Mouse (Mus musculus) layer of hippocampus, postnatal 25 days (tissue): Measurements from ENCODE around the gene Cdkl5. TPM values are rescaled to one million over a fixed set of nuclear protein-coding genes. Genes with fewer than 3 reads are reported as not detected.

ENCODE experiments used
- DNase-seq, 2 experiments: peaks; one replicate each; pipeline ENCODE4 v3.0.0; 2022; ENCODE audit warnings: mixed read lengths in 2 of 2, low spot score in 1 of 2; ENCODE audit errors: extremely low spot score in 1 of 2
- total RNA-seq, 2 experiments: library from RNA; stranded (reverse); gene quantifications; 2 replicates each; pipeline ENCODE4 v1.2.3; 2021

The Cdkl5 gene
- total RNA-seq = 100 to 1,000 TPM; 103 to 116 TPM

DNA sequence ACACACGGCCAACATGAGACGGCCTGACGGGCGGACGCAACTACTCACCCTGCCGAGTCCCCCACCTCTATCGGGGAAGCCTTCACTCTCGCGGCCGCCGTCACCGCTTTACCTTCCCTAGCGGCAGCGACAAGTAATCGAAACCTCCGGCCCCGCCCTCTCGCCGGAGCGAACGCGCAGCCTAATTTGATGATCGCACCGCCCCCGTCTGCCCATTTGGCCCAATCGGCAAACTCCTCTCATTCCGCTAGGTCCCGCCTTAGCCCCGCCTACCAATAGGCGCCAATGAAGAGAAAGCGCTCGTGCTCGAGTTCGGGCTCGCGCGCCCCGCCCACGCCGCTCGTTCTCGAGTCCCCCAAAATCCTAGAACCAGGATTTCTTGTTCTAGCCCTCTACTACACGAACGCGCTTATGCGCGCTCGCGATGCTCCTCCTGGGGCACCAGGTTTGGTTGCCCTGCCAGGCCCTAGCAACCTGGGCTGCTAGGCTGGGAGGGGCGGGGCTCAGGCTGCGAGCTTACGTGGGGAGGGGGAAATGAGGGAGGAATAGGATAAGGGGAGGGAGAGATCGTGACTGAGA is at the start of gene Cdkl5:
TSS of gene Cdkl5 (minus strand) at position 162 of the 579 bp plus-strand sequence.
- peak; percentile 78 to 79 for DNase-seq

DNA sequence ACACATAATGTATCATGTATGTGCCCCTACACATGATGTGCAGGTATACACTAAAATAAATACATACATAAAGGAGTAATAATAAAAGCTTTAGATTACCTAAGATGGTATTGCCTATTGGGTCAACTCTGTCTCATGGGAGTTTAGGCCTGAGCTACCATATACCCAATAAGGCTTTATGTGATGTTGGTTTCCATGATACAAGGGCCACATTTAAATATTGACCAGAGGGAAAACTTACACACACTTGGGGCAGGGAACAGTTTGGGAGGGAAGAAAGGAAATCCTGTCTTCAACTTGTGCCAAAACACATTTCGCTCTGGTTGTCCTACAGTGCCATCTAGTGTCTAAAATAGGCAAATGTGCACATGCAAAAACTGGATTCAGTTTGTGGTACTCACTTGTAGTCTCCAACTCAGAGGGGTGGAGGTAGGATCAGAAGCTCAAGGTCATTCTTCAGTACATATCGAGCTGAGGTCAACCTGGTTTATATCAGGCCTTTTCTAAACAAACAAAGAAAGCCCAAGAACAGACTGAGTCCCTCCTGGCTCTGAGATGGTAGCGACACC is 38.8 kb upstream of the Cdkl5 start:
- DNase-seq = peak in 1 of 2 experiments; percentile 6

DNA sequence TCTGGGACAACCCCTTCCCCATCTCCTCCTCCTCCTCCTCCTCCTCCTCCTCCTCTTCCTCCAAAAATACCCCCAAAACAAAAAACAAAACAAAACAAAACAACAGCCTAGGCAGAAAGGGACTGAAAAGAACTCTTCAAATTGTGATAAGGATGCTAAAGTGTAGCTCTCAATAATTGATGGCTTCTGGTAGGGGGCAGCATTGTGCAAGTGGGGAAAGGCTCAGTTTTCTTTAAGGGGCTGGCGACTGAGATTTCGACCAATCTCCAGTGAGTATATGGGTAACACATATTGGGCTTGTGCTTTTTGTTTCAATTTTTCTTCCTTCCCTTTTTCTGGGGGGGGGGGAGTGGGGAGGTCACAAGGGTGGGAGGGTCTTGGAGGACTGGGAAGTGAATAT is 37.9 kb upstream of the Cdkl5 start:
- no peak for DNase-seq

DNA sequence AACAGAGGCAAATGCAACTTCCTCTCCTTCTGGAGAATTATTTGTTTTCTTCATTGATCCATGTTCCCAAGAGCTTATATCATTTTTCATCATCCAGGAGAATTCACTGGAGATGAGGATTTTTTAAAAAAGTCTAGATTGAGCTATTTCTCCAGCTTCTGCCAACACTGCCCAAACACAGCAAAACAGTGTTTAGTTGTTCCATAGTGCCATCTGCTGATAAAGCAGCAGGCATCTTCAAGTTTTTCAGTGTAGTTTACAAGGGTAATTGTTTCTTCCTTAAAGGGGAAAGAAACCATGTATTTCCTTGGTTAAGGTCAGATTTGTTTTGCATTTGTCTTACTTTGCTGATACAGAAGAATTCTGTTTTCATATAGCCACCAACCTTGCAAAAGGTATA is 35.7 kb upstream of the Cdkl5 start:
- no peak for DNase-seq

DNA sequence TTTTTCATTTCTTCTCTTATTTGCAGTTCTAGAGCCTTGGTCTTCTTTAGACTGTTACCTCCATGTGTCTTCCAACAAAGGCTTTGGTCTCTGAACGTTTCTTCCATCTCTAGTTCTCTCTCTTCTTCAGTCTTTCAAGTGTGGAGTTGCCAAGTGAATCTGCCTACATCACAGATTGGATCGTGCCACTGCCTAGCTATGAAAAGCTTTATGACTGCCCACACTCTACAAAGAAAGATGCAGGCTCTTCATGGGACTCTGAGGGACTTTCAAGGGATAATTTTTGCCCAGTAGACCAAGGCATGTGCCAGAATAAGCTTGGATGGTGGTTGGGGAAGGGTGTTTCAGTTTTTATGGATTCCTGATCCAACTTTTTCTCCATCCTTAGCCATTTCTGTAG is 30.0 kb upstream of the Cdkl5 start:
- DNase-seq = no peak

DNA sequence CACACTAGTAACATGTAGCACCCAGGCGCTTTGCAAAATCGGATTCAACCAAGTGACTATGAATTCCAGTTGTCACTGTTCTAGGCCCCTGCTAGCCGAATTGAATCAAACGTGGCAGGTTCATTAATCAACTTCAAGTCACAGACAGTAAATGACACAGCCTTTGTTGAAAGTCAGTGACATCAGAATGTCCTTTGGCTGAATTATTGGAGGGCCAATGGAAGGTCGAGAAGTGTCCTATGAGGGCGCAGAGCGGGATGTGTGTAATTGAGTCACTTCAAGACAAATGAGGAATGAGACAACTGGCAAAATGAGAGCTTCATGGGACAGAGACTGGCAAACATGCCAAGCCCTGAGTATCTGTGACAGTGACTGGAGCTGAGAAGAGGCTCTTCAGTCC is 27.0 kb upstream of the Cdkl5 start:
- DNase-seq = no peak

DNA sequence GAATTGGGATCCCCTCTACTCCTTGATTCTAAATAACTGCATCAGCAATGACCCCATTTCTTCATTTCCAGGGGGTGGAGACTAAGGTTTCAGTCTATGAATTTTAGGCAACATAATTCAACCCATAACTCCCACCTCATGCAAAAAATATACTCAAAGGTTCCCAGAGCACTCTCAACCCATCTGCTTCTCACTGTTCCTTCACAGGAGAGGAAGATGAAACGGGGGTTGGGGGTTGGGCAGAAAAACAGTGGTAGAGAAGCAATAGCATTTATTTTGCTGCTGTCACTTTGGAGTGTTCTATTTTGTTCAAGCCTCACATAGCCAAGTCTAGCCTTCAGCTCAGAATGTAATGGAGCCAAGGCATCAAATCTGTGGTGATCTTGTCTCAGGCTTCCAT is 23.7 kb upstream of the Cdkl5 start:
- DNase-seq = no peak

DNA sequence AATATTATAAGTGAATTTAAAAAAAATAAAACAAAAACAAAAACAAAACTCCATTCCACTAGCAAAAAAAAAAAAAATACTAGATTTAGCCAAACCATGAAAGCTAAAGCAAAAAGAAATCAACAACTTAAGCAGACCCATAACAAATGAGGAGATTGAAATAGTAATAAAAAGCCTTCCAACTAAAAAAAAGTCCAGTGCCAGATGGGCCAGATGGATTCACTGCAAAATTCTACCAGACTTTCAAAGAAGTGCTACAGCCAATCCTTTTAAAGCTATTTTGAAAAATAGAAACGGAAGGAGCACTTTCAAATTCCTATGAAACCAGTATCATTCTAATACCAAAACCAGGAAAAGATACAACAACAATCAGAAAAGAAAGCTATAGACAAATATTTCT is 11.8 kb upstream of the Cdkl5 start:
- no peak for DNase-seq

DNA sequence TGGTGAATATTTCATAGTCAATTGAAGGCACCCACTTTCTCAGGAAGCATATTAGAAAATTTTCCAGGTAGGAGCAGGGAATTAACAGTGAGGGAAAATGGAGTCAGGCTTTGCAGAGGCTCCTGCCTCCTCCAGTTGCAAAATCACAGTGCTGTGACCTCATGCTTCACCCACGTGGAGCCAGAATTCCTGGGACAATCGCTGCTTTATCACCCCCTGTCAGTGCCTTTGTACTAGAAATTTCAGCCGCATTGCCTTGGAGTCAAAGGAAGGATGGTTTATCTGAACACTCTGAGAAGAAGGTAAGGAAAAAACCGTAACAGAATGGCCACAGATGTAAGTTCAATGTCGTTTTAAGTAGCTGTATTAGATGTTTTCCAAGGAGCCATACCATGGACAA is 1.5 kb upstream of the Cdkl5 start:
- DNase-seq = no peak

DNA sequence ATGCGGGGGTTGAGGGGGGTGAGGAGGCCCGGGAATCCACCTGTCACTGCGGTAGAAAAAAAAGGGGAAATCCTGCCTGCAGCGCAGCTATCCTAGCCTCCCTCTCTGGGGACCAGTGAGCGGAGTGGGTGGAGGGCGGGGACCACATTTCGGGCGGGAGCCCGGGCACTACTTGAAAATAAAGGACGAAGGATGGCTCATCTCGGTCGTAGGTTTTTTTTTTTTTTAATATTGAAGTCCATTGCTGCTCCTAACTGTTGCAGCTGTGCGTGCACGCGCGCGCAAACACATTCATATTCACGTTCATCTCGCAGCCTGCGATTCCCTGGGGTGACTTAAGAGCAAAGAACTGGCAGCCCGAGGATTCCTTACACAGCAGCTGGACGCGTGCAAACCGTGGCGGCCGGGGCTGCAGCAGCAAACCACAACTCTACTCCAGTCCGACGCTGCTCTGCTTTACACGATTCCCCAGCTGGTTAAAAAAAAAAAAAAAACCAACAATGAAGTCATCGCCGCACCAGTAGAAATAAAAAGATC is 695 bp upstream of the Cdkl5 start:
- peak; percentile 15 to 24 for DNase-seq

DNA sequence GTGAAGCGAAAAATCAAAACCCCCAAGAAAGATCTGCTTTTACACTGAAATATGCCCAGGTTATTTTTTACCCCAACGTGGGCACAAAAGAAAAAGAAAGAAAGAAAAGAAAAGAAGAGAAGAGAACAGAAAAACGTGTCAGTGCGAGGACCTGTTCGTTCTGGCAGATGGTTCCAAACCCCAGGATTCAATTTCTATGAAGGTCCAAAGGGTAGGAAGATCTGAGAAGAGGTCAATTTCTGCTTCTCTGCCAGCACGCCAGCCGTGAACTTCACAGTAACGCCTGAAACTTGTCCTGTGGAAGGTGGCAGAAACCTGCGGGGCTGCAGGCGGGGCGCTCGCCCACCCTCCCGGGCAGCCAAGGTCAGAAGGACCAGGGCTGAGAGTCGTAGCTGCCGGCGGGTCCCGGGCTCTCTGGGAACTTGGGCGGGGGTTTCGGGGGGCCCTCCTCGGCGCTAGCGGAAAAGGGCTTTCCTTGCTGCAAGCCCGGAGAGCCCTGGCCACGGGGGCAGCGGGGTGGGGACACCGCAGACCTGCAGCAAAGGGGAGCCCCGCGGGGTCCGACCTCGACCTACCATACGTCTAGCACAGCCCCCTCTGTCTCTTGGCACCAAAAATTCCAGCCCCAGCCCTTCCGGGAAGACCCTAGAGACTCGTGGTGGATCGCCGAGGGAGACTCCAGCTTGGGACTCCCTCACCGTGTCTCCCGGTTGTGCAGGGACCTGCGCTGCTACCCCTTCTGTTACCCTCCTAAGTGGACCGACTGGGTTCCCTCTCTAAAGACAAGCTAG is 560 bp downstream of the Cdkl5 start:
- DNase-seq = no peak

DNA sequence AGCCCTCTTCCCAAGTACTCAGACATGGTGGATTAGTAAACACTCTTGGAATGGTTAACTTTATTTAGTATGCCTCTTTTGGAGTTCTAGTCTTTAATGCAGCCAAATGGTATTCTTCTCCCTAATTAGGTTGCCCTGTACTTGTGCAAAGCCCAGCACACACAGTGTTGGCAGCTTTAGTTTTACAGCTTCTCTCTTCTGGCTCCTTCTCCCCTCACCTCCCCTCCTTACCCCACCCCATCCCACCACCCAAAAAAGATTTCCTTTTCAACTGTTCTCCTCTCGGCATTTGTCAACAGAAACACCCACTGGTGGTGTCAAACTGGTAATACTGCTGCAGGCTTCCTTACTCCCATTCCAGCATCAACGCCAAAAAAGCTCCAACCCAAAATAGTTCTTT is 1.8 kb downstream of the Cdkl5 start:
- no peak for DNase-seq

DNA sequence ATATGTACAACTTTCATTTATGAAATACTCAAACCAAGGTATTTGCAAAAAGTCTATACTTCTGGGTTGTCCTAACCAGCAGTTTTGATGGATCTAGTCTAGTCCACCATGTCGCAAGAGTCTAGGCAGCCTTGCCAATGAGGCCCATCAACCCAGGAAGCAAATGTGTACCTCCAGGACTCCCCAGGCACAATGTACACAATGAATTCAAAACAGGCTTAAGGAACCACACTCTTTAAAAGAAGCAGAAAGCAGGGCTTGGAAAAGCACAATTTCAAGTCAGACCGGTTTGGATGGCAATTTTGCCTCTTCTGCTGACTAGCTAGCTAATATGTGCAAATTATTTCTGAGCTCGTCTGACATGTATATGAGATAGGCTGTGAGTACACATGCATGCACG is 4.2 kb downstream of the Cdkl5 start:
- DNase-seq = no peak

DNA sequence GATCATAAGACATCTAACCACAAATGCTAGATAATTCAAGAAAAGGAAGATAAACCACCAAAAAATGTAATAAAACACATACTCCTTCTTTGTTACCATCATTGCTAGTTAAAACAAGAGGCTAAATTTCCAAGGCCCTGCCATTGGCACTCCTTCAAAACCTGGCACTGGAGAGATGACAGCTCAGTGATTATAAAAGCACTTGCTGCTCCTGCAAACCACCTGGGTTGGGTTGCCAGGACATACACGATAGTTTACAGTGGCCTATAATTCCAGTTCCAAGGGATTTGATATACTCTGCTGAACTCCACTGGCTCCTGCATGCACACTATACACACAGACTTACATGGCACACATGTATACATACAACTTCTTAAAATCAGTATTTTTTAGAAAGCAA is 16.6 kb downstream of the Cdkl5 start:
- DNase-seq = no peak

DNA sequence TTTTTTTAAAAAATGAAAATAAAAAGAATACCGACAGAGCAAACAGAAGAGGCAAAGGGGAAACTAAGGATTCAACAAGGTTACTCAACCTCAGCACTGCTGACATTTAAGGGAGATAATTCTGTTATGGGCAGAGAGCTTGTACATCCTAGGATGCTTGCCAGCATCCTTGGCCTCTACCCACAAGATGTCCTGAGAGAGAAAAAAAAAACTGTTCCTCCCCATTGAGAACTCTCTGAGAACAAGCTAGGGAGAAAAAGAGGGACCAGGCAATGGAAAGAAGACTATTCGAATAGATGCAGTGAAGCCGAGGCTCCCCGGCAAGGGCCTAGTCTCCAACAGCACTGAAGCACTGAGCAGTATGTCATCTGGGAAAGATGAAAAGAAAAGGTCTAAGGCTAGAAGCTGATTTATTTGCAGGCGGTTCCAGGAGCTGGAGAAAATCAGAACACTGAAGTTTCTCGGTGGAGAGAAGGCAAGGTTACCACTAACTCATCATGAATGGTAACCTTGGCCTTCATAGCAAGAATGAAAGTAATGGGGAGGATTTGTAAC is 22.4 kb downstream of the Cdkl5 start:
- no peak for DNase-seq

DNA sequence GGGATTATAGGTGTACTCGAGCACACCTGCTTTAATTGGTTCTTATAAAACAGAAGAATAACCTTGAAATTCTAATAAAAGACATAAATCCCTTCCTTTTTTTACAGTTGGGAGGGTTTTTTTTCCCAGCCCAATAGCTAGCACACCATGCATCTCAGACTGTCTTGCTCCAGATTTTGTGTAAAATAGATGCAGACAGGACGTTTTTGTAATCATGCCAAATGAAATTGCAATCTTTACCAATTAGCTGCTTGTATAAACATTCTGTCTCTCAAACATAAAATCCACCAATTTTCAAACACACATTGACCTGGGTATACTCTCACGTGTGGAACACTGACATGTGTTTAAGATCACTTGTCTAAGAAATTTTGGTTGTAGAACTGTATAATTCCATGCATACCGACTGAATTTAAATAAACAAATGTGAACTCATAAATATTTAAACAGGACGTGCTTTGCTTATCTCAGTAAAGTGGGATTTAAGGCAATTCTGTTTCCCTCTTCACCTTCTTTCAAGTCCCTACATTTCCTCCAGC is 35.8 kb downstream of the Cdkl5 start:
- no peak for DNase-seq

DNA sequence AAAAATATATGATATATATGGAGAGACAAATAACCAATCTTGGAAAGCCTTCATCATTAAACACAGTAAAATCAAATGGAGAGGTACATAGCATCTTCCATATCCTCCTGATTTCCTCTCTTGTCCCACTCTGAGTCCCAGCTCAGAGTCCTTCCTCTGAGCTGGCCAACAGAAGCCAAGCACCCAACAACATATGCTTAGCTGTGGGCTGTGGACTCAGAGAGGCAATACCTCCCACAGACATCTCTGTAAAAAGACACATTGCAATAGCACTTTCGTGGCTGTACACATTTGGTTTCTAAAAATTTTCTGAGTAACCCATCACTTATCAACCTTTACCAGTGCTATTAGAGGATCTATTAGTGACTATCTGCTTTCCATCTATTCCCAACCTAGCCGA is 44.9 kb downstream of the Cdkl5 start:
- no peak for DNase-seq

DNA sequence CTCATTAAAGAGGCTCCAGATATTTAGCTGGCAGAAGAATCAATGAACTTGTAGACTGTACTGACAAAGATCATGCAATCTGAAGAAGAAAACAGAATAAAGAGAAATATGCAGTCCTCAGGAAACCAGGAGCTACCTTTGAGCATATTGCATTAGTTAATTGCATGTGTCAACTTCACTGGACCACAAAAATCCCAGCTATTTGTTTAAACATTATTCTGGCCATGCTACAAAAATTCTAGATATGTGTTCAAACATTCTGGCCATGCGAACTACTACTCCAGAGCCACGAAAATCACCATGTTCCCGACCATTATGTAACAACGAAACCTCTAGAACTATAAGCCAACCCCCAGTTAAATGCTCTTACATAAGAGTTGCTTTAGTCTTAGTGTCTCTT is 49.8 kb downstream of the Cdkl5 start:
- no peak for DNase-seq

DNA sequence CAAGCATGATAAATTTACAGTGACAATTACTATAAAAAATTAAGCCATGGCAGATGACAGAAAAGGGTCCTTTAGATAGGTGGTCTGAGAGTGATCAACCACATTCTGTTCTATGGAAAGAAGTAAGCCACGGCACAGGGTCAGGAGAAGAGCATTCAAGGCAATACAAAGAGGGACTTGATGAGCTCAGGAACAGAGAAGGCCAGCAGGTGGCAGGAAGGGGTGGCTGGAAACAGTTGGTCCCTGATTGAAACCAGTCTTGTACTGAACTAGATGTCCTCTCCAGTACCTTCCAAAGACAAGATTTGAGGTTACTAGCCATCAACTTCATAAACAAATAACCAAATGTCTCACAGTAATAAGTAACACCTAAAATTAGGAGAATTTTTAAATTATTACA is 59.0 kb downstream of the Cdkl5 start:
- DNase-seq = no peak

DNA sequence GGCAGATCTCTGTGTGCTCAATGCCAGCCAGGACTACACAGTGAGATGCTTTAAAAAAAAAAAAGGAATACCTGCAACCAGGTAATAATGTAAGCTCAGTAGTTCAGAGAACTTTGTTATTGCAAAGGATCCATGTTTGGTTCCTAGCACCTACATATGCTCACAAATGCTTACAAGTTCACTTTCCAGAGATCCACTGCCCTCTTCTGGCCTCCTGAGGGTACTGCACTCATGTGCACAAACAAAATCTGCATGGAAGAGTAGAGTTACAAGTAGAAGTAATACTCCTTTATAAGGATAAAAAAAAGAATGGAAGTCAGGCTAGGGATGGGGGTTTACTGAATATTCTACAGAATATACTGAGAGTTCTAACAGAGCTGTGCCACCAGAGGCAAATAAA is 63.8 kb downstream of the Cdkl5 start:
- DNase-seq = no peak

DNA sequence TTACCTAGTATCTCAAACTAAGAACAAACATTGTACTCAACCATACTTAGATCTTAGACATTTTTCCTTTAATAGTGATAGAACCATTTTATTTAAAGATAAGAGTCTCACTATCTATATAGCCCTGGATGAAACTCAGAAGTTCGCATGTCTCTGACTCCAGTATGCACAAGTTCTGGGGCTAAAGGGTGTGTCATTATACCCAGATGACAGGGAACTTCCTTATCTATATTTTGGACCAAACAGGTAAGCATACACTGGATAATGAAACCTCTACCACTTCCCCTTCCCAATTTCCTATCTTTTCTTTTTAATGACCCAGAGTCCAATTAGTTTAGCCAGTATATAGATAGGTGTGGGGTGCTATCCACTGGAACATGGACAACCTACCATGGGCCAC is 65.6 kb downstream of the Cdkl5 start:
- no peak for DNase-seq
